9 mouse cellular contexts compared by ENCODE assay signal in the genomic region with DNA sequence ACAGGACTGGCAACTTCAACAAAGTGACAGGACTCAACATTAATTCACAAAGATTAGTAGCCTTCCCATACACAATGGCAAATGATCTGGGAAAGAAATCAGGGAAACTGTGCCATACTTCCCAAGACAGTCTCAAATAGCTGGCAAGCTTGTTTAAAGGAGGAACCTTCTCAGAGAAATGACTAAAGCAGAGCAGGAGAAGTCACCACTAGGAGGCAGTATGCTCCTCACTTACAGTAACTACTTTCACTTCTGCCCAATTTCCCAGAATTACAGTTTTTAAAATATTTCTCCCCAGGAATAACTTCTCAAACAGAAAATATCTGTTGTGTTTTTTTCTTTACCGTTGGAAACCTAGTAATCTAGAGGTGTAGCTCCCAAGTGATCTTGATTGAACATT. TPM values are rescaled to one million over a fixed set of nuclear protein-coding genes. Genes with fewer than 3 reads are reported as not detected.
DNase-seq lines count a peak whose midpoint lies in the region; TF ChIP-seq lines count a peak whose summit lies in the region.
"Had no signal": no experiment of that assay in that cellular context is flagged by ENCODE, and none has a peak within 500 bp of the region (broad histone marks: within the 10 kb centered on the region; RNA-seq: fewer than 3 reads in every experiment).

No protein-coding gene starts in this region.

- peak; percentile 1 to 66 for DNase-seq in frontal cortex, adult 2 months (ENCODE audit: extremely low spot score in 1 of 2, low spot score in 1 of 2)
- DNase-seq in frontal cortex, postnatal 10 days (ENCODE audit: low spot score in 2 of 2), result no peak
- peak; percentile 4 for DNase-seq in right cerebral cortex, adult 18-20 months
- no peak for DNase-seq in right cerebral cortex, postnatal 4 days
- DNase-seq in induced T-regulatory cell, adult 2 months (ENCODE audit: low read depth), result peak; percentile 88
- peak; percentile 9 for DNase-seq in retina, postnatal 1 day
- DNase-seq in yolk sac, embryonic 10.5 days (ENCODE audit: low spot score), result no peak

- no peak for TF ChIP-seq POLR2A in bone marrow, adult 2 months (IDR thresholded peaks at IDR 0.05; ENCODE audit: borderline replicate concordance, control insufficient read depth, low read depth, low read length)

- H3K4me3 ChIP-seq in bone marrow, adult 2 months (replicated peaks; ENCODE audit: control insufficient read depth, low read depth, low read length), result no peak overlapping the region
- H3K4me3 ChIP-seq: neural tube, embryonic 13.5 days had no signal

- 3% methylated on average over 1 of the region's 1 CpGs for WGBS in bone marrow, adult 2 months

- H3K4me1 ChIP-seq in bone marrow, adult 2 months (ENCODE audit: control insufficient read depth, insufficient read depth, low read length), result no peaks in the 10 kb centered on the region
- H3K4me1 ChIP-seq: neural tube, embryonic 13.5 days had no signal

- peak; percentile 48 for TF ChIP-seq CTCF in bone marrow, adult 2 months (IDR thresholded peaks at IDR 0.05; ENCODE audit: control insufficient read depth, insufficient read depth, low read length)

- H3K27ac ChIP-seq in bone marrow, adult 2 months (ENCODE audit: control insufficient read depth, insufficient read depth, low read depth, low read length, poor library complexity), result no peak overlapping the region
- H3K27ac ChIP-seq: neural tube, embryonic 13.5 days had no signal

RNA-seq across cellular contexts. Expression of gene Abcg3, which starts 4.2 kb away (rescaled TPM):
- 0.25 and 0.28 TPM in 2 replicates for polyA plus RNA-seq in frontal cortex, adult 2 months (2012; rRNA removed)
- 3.8 and 6.8 TPM in 2 replicates for polyA plus RNA-seq in bone marrow, adult 2 months (2011; ENCODE audit: insufficient read depth, insufficient read length, low replicate concordance, missing spikeins)

Comparison
In these comparisons a context has a peak if more than half of its experiments do, and no peak if none do; other contexts are left out.
1. DNase-seq: peak in frontal cortex, adult 2 months (2 of 2), right cerebral cortex, adult 18-20 months (single experiment), induced T-regulatory cell, adult 2 months (single experiment) and retina, postnatal 1 day (single experiment); none in frontal cortex, postnatal 10 days (0 of 2), right cerebral cortex, postnatal 4 days (single experiment) and yolk sac, embryonic 10.5 days (single experiment).